Mouse (Mus musculus) heart, embryonic 10.5 days (tissue): ENCODE results near the gene Pard6a. TPM values are rescaled to one million over a fixed set of nuclear protein-coding genes. Genes with fewer than 3 reads are reported as not detected.
A peak's percentile ranks its signal among the peaks of the same experiment; 100 is the strongest.

ENCODE experiments used
- DNase-seq: peaks from one replicate; pipeline ENCODE4 v3.0.0-alpha.2; 2017; ENCODE audit warnings: low spot score
- H3K27ac ChIP-seq: fragments of 300-500 bp; sonication (generic); 2 replicates; pipeline ENCODE4 v1.5.1; 2016; ENCODE audit warnings: mild to moderate bottlenecking
- H3K27me3 ChIP-seq: fragments of 300-500 bp; sonication (generic); 2 replicates; pipeline ENCODE4 v1.6.1; 2016; ENCODE audit warnings: mild to moderate bottlenecking; ENCODE audit not compliant: poor library complexity, insufficient read depth, severe bottlenecking
- H3K36me3 ChIP-seq: fragments of 300-500 bp; sonication (generic); 2 replicates; pipeline ENCODE4 v1.6.1; 2016; ENCODE audit warnings: mild to moderate bottlenecking, moderate library complexity
- H3K4me1 ChIP-seq: fragments of 300-500 bp; sonication (generic); 2 replicates; pipeline ENCODE4 v1.6.1; 2016; ENCODE audit warnings: mild to moderate bottlenecking
- H3K4me3 ChIP-seq: fragments of 300-500 bp; sonication (generic); 2 replicates; pipeline ENCODE4 v1.5.1; 2016; ENCODE audit warnings: mild to moderate bottlenecking, moderate library complexity
- H3K9me3 ChIP-seq: fragments of 300-500 bp; sonication (generic); 2 replicates; pipeline ENCODE4 v1.6.1; 2016; ENCODE audit warnings: mild to moderate bottlenecking, moderate library complexity
- WGBS: fragments of 180-500 bp; shearing (Covaris S2); methylation state at CpG from one replicate; pipeline ENCODE4 v1.1.7; 2016; 5-methylcytosine and 5-hydroxymethylcytosine counted together
- polyA plus RNA-seq: library from polyadenylated mRNA; unstranded; fragments of >200 nt; fragmentation: Nextera tagmentation; extraction: Ambion mirVana; gene quantifications from 2 replicates; pipeline ENCODE4 v1.2.1, GENCODE M21; 2016

The Pard6a gene
- polyA plus RNA-seq: 12.8 and 14.1 TPM in 2 replicates

DNA sequence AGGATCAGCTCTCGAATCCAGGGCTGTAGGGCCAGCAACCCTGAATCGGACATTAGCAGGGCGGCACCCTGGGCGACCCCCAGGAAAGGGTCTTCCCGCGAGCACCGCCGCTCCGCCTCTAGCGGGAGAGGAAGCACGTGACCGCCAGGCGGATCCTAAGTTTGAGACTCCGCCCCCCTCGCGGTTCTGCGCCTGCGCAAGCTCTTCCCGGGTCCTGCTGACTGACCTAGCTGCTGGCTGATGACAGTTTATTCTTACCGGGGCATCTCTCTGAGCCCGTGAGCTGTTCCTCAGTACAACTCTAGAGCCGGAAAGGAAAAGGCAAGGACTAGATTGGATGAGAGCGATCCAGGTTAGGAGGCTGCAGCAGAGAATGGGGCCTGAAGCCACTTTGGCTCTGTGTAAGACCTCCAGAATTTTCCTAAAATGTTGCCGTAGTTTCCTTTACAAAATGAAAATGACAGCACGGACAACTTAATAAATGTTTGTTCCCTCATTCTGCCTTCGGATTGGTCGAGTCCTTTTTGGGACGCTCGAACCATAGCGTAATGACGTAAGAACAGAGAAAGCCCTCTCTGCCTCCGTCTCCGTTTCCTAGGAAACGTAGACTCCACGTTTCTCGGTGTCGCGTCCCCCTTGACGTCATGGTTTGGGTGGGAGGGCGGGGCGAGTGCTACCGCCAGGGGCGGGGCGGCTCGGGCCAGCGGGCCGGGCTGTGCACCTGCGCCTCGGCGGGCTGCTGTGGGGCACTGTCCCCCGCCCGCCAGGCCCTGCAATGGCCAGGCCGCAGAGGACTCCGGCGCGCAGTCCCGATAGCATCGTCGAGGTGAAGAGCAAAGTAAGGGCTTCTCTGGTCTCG lies at the start of gene Pard6a, which contains the start of gene Acd:
Pard6a (plus strand) TSS at position 183 of the 859 bp plus-strand sequence.
Acd (minus strand) TSS at position 137 of the 859 bp plus-strand sequence.
- WGBS: under 1% methylated on average over 60 of the region's 60 CpGs

DNA sequence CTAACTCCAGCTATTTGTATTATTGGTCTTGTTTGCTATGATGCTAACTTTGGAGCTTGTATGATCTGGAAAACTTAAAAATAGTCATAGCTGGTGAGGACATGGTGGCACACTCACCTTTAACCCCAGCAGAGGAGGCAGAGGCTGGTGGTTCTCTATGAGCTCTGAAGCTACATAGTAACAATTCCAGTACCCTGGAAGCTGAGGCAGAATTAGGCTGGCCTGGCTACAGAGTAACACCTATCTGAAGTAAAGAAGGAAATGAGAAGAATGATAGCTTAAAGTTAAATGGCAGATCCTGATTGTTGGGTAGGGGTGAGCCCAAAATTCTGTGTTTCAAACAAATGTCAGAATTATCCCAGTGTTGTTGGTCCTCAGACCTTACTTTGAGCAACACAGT lies 43.3 kb upstream of the Pard6a start:
- Histone ChIP-seq H3K36me3 (peaks cover 40% of the 10 kb centered on the region), H3K27ac (no peak overlapping the region), H3K4me3 (no peak overlapping the region), H3K27me3 (no peaks in the 10 kb centered on the region), H3K4me1 (no peaks in the 10 kb centered on the region), H3K9me3 (no peaks in the 10 kb centered on the region)
- DNase-seq: no peak

More for the DNA sequence above, at the start of gene Pard6a, which contains the start of gene Acd:
- Histone ChIP-seq H3K4me3 (peak within 1 kb of the TSS; percentile 81), H3K36me3 (peaks cover 47% of the 10 kb centered on the region), H3K27me3 (no peaks in the 10 kb centered on the region; the same call in 1 of the 2 replicates), H3K4me1 (peaks cover 27% of the 10 kb centered on the region), H3K27ac (peak within 1 kb of the TSS; percentile 85), H3K9me3 (no peaks in the 10 kb centered on the region)
- DNase-seq: peak; percentile 98

DNA sequence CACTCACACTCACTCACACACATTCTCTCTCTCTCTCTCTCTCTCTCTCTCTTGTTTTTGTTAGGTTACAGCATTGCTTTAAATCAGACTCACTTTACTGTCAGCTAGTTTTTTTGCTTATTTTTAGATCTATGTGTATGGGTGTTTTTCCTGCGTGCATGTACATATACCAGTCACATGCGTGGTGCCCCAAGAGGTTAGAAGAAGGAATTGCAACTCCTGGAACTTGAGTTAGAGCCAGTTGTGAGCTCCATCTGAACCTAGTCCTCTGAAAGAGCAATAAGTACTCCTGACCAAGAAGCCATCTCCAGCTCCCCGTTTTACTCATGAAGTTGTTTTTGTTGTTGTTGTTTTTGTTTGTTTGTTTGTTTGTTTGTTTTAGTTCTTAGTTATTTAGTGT lies 39.8 kb upstream of the Pard6a start:
- no peak for DNase-seq
- Histone ChIP-seq H3K4me1 (no peaks in the 10 kb centered on the region), H3K36me3 (peaks cover 40% of the 10 kb centered on the region), H3K4me3 (no peak overlapping the region), H3K9me3 (no peaks in the 10 kb centered on the region), H3K27ac (no peak overlapping the region), H3K27me3 (no peaks in the 10 kb centered on the region)
- 85% methylated on average over 3 of the region's 3 CpGs for WGBS

DNA sequence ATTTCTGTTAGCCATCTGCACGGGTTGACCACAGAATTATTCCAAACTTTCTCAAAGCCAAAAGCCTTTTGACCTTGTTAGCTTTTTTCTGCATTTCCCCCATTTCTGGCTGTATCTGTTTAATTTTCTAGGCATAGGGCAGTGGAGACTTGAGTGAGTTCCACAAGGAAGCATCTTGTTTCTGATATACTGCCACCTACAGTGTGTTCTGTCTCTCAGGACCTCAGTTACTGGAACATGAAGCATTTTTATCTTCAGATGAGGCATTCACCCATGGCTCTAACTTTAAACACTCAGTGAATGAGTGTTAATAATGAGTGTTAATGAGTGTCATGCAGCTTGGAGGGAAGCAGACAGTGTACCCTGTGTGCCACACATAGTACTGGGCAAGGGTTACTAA lies 23.1 kb upstream of the Pard6a start:
- Histone ChIP-seq H3K27me3 (no peaks in the 10 kb centered on the region), H3K4me1 (no peaks in the 10 kb centered on the region), H3K36me3 (peaks cover 97% of the 10 kb centered on the region), H3K4me3 (no peak overlapping the region), H3K9me3 (no peaks in the 10 kb centered on the region), H3K27ac (no peak overlapping the region)
- DNase-seq: no peak
- WGBS: 88% methylated on average over 1 of the region's 1 CpGs

DNA sequence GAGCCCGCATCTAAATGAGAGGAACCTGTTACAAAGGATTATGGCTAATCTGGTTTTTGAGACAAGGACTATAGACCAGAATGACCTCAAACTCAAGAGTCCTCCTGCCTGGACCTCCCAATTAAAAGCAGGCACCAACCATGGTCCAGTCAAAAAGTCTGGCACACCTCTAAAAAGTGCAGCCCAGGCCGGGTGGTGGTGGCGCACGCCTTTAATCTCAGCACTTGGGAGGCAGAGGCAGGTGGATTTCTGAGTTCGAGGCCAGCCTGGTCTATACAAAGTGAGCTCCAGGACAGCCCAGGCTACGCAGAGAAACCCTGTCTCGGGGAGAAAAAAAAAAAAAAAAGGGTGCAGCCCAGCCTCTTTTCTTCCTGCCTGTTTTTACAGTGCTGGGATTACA lies 15.6 kb upstream of the Pard6a start:
- peaks cover 38% of the 10 kb centered on the region for H3K36me3 ChIP-seq
- DNase-seq: no peak
- peaks cover 20% of the 10 kb centered on the region; the same call in 1 of the 2 replicates for H3K27me3 ChIP-seq
- 78% methylated on average over 7 of the region's 7 CpGs for WGBS
- H3K27ac ChIP-seq: no peak overlapping the region
- H3K9me3 ChIP-seq: no peaks in the 10 kb centered on the region
- H3K4me3 ChIP-seq: peak overlapping the region; percentile 41; the same call in 1 of the 2 replicates
- peaks cover 31% of the 10 kb centered on the region for H3K4me1 ChIP-seq

DNA sequence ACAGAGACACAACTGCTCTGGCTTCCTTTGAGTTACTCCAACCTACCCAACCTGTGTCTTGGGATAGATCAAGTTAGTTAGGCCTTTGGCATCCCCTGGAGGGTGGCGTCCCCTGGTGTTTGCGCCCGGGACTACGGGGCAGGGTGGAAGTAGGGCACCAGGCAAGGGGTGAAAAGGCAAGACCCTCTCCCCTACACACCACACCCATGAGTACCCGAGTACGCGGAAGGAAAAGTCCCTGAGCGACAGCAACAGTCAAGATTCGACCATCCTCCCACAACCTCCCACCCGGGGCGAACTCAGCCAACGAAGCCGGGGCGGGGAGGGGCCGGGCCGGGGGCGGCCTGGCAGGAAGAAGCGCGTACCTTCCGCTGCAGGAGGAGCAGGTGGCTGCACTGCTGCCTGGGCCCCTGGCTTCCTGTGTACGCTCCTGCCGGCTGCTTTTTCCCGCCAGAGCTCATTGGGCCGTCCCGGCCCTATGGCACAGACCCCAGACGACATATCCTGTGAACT lies 15.1 kb upstream of the Pard6a start, which contains the start of gene Carmil2:
Carmil2 (plus strand) TSS at position 479 of the 513 bp plus-strand sequence.
- no peak for DNase-seq
- Histone ChIP-seq H3K9me3 (no peaks in the 10 kb centered on the region), H3K36me3 (peaks cover 33% of the 10 kb centered on the region), H3K27me3 (peaks cover 20% of the 10 kb centered on the region; the same call in 1 of the 2 replicates), H3K4me3 (peak within 1 kb of the TSS; percentile 41), H3K4me1 (peaks cover 31% of the 10 kb centered on the region), H3K27ac (no peak within 1 kb of the TSS)
- 11% methylated on average over 26 of the region's 26 CpGs for WGBS

DNA sequence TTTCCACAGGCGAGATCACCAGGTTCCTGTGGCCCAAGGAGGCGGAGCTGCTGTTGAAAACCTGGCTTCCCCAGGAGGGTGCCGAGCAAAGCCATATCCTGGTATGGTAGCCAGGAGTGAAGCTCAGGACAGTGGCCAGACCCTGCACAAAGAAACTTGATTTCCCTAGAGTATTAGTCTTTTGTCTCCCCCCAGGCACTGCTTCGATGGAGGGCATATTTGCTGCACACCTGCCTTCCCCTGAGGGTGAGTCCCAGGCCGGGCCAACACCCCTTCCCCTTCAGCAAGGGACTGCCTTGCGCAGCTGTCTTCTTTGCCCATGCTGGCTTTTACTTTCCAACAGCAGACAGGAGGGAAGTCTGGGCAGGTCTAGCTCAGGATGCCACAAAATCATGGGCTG lies 14.4 kb upstream of the Pard6a start:
- Histone ChIP-seq H3K27ac (no peak overlapping the region), H3K9me3 (no peaks in the 10 kb centered on the region), H3K4me3 (peak overlapping the region; percentile 41; the same call in 1 of the 2 replicates), H3K27me3 (peaks cover 20% of the 10 kb centered on the region; the same call in 1 of the 2 replicates), H3K36me3 (peaks cover 26% of the 10 kb centered on the region), H3K4me1 (peaks cover 31% of the 10 kb centered on the region)
- WGBS: 71% methylated on average over 6 of the region's 6 CpGs
- no peak for DNase-seq

DNA sequence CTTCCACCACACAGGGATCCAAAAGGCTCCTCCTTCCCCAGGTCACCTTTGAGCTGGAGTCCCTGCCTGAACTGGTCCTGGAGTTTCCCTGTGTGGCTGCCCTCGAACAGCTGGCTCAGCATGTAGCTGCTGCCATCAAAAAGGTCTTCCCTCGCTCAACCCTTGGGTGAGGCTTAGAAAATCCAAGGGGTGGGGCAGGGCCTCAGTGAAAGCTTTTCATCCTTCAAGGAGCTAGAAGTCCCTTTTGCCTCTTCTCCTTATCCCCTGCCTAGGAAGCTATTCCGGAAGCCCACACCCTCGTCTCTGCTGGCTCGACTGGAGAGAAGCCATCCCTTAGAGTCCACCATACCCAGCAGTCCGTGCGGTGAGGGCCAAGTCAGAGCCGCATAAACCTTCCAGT lies 13.4 kb upstream of the Pard6a start:
- Histone ChIP-seq H3K27ac (no peak overlapping the region), H3K27me3 (peaks cover 20% of the 10 kb centered on the region; the same call in 1 of the 2 replicates), H3K36me3 (peaks cover 16% of the 10 kb centered on the region), H3K4me1 (peaks cover 31% of the 10 kb centered on the region), H3K4me3 (no peak overlapping the region), H3K9me3 (no peaks in the 10 kb centered on the region)
- 65% methylated on average over 8 of the region's 8 CpGs for WGBS
- no peak for DNase-seq

DNA sequence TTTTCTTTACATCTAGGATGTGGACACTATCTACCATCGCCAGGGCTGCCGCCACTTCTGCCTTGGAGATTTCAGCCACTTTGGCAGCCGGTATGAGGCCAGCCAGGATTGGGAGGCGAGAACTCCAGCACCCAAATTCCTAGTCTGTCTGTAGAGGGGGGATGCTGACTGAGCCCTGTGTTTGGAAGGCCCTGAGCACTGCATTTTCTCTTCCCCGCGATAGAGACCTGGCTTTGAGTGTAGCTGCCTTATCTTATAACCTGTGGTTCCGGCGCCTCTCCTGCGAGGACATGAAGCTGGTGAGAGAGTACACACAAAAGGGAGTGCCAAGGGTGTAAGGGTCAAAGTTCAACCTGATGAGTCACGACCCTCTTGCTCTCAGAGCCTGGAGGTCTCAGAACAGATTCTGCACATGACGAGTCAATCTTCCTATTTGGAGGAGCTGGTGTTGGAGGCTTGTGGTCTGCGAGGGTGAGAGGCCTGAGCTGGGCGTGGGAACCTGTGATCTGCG lies 12.7 kb upstream of the Pard6a start:
- Histone ChIP-seq H3K27me3 (peaks cover 26% of the 10 kb centered on the region), H3K36me3 (peaks cover 14% of the 10 kb centered on the region), H3K9me3 (0 out of 2 replicates have a peak, but pooled peaks cover 3% of the 10 kb centered on the region), H3K4me1 (peaks cover 31% of the 10 kb centered on the region), H3K4me3 (no peak overlapping the region; the same call in 1 of the 2 replicates), H3K27ac (no peak overlapping the region)
- no peak for DNase-seq
- WGBS: 41% methylated on average over 14 of the region's 14 CpGs

DNA sequence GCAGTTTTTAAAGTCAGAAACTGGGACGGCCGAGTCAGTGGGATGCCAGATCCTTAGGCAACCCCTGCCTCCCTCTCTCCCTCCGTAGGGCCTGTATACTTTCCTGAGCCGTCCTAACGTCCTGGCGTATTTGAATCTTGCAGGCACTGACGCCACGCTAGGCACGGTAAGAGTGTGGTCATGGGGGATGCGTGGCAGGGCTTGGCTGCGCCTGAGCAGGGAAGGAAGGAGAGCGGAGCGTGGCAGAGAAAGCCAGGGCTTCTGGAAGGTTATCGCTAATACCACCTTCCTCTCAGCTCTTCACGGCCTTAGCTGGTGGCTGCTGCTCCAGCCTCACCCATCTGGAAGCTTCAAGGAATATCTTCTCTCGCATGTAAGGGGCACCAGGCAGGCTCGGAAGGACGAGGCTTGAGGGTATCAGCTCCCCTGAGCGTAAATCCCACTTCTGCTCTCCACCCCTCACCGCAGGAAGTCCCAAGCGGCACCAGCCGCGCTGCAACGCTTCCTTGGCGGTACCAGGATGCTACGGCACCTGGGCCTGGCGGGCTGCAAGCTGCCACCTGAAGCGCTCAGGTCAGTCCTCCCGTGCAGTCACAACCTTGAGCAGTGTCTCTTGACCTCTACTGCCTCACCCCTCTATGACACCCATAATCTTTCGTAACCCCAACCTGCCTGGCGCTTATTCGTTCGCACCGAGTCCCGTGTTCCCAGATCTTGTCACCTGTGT lies 11.5 kb upstream of the Pard6a start:
- Histone ChIP-seq H3K9me3 (0 out of 2 replicates have a peak, but pooled peaks cover 3% of the 10 kb centered on the region), H3K36me3 (peaks cover 5% of the 10 kb centered on the region), H3K27ac (no peak overlapping the region), H3K27me3 (peaks cover 32% of the 10 kb centered on the region), H3K4me1 (peaks cover 40% of the 10 kb centered on the region), H3K4me3 (no peak overlapping the region)
- 54% methylated on average over 35 of the region's 35 CpGs for WGBS
- no peak for DNase-seq

DNA sequence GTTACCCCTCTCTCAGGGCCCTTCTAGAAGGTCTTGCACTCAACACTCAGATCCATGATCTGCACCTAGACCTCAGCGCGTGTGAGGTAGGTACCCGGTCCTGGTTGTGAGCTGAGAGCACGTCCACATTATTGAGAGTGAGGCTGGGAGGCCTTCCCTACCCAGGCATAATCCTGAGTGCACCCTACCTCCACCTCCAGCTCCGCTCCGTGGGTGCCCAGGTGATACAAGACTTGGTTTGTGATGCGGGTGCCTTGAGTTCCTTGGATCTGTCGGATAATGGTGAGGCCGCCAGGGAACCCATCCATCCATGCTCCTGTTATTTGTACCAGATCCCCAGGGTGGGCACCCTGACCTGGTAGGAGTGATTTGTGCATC lies 11.0 kb upstream of the Pard6a start:
- Histone ChIP-seq H3K4me3 (no peak overlapping the region), H3K27me3 (peaks cover 38% of the 10 kb centered on the region), H3K36me3 (peaks cover 5% of the 10 kb centered on the region), H3K9me3 (0 out of 2 replicates have a peak, but pooled peaks cover 3% of the 10 kb centered on the region), H3K4me1 (peaks cover 45% of the 10 kb centered on the region), H3K27ac (no peak overlapping the region)
- WGBS: 83% methylated on average over 9 of the region's 9 CpGs
- no peak for DNase-seq

DNA sequence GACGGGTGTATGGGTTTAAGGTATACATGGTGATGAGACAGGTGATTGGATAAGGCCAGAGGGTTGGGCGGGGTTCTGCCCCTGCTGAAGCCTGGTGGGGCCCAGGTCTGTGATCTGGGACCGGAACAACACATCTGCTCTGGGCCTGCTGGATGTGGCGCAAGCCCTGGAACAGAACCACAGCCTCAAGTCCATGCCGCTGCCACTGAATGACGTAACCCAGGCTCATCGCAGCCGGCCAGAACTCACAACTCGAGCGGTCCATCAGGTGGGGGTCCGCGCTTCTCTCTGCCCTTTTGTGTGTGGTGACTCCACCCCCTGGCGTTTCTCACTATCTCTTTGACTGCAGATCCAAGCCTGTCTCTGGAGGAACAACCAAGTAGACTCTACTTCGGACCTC lies 10.0 kb upstream of the Pard6a start:
- H3K4me1 ChIP-seq: peaks cover 38% of the 10 kb centered on the region
- peaks cover 8% of the 10 kb centered on the region for H3K36me3 ChIP-seq
- no peak overlapping the region for H3K27ac ChIP-seq
- no peak overlapping the region for H3K4me3 ChIP-seq
- 72% methylated on average over 14 of the region's 14 CpGs for WGBS
- peaks cover 45% of the 10 kb centered on the region for H3K27me3 ChIP-seq
- H3K9me3 ChIP-seq: 0 out of 2 replicates have a peak, but pooled peaks cover 3% of the 10 kb centered on the region
- DNase-seq: no peak
